Mouse (Mus musculus): ENCODE results near the gene Zfp865.
"Not testable (repeated sequence)": the region's sequence is repeated elsewhere in the genome, so short reads cannot be mapped to it uniquely, and the experiment has no call there.

Gene Zfp865

GRCm38 (mm10) chr7:5020000-5020681 is at the start of gene Zfp865, which contains the start of gene Ccdc106:
Zfp865 (plus strand) TSS chr7:5020376.
Ccdc106 (plus strand) TSS chr7:5020553.
- DNase-seq (ENCODE audit: low spot score in 2 of 2), result peak; percentile 96 to 97

GRCm38 (mm10) chr7:4971068-4971467 is 49.1 kb upstream of the Zfp865 start, which contains the start of gene Sbk3:
Sbk3 (minus strand) TSS chr7:4971168.
- no peak for DNase-seq (ENCODE audit: low spot score in 2 of 2)

DNA sequence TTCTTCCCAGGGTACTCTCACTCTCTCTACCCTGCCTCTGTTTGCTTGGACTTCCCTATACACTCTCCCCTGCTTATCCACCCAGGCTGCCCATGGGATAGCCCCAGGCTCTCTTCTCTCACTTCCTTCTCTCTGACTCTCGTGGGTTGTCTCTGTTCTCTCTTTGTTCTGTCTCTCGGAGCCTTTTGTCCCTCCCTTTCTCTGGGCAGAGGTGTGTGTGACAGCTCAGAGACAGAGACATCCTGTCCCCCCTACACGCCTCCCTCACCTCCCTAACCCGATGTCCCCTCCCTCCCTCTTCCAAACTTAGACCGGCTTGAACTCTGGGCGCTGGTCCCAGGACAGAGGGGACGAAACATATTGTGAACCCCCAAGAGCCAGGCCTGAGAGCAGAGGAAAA is 48.5 kb upstream of the Zfp865 start:
- no peak for DNase-seq (ENCODE audit: low spot score in 2 of 2)

DNA sequence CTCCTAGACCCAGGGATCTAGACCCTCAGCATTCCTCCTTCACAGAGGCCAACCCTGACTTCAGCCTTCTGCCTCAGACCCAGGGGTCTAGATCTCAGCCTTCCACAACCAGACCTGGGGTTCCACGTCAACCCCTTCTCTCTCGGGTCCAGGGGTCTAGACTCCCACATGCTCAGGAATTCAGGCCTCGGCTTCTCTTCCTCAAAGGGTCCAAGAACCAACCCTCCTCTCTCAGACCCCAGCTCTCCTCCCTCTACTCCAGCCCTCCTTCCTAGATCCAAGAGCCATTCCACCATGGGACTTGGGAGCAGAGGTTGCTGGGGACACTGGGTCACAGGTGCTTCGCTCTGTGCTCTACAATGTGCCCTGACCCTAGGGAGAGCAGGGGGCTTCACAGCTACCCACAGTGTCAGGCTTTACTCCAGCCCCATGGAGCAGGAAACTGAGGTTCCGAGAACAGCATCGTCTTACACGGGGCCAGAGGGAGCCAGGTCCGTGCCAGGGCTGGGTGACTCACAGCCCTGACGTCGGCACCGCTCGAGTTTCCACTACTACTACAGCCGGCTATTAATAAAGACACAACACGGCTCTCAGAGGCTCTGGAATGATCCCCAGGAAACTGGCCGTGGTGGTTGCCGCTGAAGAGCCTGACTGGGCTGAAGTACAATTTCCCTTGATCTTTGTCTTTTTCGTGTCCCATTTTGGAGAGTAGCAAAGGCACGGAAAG is 47.7 kb upstream of the Zfp865 start:
- DNase-seq (ENCODE audit: low spot score in 2 of 2), result no peak

DNA sequence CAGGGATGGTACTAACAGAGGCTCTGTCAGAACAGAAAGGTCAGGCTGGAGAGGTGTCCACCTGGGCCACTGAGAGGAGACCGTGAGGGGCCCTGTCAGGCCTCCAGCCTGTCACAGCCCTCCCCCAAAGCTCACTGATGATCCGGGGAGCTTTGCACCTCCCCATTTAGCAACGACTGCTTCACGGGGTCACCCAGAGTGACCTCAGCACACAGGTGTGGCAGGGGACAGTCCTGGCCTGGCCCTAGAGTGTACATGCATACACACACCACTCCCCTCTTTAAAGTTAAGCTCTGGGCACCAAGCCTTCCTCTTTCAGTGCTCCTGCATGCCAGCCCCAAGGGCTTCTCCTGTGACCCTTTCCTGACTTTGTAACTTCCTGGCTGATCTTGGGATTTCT is 44.7 kb upstream of the Zfp865 start:
- no peak for DNase-seq (ENCODE audit: low spot score in 2 of 2)

DNA sequence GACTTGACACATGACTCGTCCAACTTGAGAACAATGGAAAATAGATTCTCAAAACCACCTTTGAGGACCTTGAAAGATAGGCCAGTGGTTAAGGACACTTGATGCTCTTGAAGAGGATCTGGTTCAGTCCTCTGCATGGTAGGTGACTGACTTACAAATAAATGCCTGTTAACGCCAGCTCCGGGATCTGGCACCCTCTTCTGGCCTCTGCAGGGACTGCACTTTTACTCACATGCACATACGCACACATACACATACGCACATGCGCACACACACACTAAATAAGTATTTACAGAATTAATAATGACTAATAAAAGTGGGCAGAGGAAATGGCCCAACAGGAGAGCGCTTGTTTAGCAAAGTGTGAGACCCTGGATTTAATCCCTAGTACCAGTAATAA is 43.3 kb upstream of the Zfp865 start:
- no peak for DNase-seq (ENCODE audit: low spot score in 2 of 2)

DNA sequence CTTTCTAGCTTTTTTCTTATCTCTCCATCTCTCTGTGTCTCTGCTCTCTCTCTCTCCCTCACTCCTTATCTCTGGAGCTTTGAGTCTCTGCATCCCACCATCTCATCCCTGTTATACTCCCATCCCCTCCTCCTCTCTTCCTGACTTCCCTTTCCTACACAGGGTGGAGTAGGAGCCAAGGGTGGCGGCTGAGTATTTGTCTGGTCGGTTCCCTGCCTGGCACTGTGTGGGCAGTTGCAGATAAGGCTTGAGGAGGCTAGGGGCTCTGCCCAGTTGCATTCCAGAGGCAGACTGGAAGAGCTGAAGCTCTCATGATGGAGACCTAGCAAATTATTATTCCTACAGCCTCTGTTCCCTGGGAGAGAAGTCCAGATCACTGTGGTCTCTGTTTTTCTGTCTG is 31.9 kb upstream of the Zfp865 start:
- DNase-seq (ENCODE audit: low spot score in 2 of 2), result no peak

DNA sequence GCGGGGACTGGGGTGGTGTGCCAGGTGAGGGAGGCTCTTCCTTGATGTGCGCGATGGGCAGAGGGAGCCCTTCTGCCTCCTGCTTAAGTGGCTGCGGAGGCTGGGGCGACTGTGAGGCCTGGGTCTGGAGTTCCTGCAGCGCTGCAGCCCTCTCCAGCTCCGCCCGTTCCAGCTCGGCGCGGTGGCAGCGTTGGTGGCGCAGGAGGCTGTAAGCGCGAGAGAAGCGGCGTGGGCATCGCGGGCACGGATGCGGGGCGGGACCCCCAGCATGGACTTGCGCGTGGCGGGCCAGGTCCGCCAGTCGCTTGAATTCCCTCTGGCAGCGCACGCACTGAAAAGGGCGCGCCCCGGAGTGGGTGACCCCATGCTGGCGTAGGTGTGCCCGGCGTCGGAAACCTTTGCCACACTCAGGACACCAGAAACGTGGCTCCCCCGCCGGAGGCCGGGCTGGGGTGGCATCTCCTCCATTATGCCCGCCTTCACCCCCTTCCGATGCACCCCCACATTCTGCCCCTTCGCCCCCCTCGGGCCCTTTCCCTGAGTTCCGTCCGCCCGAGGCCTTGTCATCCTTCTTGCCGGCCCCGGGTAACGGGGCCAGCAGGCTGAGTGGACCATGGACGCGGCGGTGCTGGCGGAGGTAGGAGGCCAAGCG is 26.7 kb upstream of the Zfp865 start:
- no peak for DNase-seq (ENCODE audit: low spot score in 2 of 2)

DNA sequence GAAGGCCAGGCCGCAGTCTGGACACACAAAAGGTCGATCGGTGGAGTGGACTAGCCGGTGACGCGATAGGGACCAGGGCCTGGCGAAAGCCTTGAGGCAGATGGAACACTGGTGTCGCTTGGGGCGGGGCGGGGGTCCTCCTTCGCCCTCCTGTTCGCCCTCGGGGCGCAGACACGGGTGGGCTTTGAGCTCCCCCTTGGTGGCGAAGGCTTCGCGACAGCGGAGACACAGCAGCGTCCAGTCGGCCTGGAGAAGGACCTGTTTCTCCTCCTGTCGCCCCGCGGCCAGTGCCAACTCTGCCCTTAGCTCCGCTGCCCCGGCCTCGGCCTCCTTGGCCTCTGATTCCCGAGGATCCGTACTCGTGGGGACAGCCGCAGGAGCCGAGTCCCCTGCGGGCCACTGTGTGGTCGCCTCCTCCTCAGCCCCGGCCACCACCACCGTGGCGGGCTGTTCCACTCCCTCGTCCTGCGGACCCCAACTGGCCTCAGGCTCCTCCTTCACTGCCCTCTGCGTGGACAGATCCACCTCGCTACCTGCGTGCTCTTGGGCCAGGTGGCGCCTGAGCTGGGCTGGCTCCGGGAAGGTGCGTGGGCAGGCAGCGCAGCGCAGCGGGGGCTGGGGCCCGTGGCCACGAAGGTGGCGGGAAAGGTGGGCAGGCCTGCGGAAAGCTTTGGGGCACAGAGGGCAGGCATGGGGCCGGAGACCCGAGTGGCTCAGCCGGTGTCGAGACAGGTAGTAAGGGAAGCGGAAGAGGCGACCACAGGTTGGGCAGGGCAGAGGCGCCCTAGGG is 26.0 kb upstream of the Zfp865 start:
- no peak for DNase-seq (ENCODE audit: low spot score in 2 of 2)

DNA sequence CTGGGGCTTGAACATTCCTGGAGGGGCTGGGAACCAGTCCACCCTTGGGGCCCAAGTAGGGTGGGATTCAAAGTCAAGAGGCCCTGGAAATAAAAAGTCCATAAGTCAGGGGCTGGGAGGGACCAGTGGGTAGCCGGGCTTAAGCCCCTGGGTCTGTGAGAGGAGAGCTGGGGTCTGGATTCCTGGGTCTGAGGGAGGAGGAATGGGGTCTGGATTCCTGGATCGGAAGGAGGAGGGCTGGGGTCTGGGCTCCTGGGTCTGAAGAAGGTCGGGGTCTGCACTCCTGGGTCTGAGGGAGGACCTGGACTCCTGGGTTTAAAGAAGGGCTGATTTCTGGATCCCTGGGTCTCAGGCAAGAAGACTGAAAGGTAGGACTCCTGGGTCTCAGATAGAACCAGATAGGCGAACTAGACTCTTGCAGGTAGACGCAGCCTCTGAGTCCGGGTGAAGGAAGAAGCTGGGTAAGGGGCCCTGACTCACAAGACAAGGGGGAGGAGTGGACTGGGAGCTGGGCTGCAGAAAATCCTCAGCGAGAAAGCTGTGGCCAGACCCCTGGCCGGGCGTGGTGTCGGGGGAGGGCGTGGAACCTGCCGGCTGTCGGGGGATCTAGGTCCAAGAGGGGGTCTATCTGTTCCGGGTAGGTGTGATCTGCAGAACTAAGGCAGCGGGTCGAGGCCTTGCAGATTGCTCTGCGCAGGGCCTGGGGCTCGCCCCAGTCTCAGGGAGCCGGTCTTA is 24.7 kb upstream of the Zfp865 start:
- DNase-seq (ENCODE audit: low spot score in 2 of 2), result no peak

DNA sequence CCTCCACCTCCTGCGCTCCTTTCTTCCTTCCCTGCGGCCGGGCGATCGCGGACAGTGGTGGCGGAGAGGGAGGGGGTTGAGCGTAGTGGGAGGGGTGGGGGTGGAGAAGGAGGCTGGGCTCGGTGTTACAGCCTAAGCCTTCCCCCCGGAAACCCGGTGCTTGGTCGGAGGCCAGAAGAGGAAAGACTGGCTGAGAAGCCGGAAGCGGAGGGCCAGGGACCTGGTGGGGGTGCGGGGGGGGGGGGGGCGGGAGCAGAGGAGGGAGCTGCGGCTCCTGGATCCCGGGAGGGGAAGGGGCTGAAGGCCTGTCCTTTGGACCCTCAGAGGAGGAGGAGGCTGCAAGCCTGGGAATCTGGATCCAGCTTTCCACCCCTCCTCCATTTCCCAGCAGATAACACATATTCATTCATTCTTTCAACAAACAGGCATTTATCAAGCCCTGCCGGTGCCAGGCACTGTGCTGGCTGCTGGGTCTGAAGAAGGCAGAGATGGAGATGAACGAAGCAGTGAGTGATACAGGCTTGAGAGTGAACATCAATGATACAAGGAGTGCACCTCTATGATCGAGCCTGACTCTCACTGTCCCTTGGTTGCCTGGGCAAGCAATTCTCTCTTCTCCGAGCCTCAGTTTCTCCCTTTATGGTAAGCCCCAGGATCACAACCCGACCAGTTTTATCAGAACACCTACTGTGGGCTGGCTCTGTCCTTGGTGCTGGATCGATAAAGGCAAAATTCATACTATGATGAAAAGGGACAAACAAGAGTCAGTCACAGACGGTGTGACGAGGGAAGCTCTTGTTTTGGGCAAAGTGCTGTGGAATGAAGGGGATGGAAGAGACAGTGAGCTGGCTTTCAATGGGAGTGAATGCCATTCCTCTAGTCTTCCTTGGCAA is 23.9 kb upstream of the Zfp865 start, which contains the start of gene Zfp579:
Zfp579 (minus strand) TSS at position 156 of the 893 bp plus-strand sequence.
- DNase-seq (ENCODE audit: low spot score in 2 of 2), result peak; percentile 39 to 82

GRCm38 (mm10) chr7:4996934-4997333 is 23.2 kb upstream of the Zfp865 start:
- DNase-seq (ENCODE audit: low spot score in 2 of 2), result no peak

DNA sequence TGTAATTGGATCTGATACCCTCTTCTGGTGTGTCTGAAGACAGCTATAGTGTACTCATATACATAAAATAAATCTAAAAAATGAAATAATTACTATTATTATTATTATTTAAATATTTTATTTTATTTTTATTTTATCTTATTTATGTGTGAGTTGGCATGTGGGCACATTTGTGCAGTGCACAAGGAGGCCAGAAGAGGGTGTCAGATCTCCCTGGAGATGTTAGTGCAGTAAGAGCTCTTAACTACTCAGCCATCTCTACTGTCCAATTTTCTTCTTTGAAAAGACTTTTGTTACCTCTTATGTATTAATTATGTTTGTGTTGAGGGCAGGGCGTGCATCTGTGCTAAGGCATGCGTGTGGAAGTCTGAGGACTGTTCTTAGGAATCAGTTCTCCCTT is 20.3 kb upstream of the Zfp865 start:
- DNase-seq (ENCODE audit: low spot score in 2 of 2), result peak in 1 of 2 experiments; percentile 53

- not testable (repeated sequence) for DNase-seq (ENCODE audit: low spot score in 2 of 2)
Observed at GRCm38 (mm10) chr7:5002876-5003275, 17.3 kb upstream of the Zfp865 start.

DNA sequence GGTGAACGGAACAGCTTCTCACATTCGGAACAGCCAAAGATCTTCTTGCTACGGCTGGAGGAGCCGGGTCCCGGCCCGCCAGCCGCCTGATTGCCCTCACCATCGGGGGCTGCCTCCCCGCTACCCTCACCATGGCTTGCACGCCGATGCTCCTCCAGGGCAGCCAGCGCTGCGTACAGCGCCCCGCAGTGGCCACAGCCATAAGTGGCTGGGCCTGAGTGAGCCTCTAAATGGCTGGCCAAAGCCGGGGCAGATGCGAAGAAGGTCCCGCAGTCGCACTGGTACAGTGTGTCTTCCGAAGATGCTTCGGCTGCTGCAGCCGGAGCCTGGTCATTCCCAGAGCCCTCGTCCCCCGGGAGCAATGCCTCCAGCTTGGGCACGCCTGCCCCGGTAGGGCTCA is 11.9 kb upstream of the Zfp865 start:
- DNase-seq (ENCODE audit: low spot score in 2 of 2), result no peak

DNA sequence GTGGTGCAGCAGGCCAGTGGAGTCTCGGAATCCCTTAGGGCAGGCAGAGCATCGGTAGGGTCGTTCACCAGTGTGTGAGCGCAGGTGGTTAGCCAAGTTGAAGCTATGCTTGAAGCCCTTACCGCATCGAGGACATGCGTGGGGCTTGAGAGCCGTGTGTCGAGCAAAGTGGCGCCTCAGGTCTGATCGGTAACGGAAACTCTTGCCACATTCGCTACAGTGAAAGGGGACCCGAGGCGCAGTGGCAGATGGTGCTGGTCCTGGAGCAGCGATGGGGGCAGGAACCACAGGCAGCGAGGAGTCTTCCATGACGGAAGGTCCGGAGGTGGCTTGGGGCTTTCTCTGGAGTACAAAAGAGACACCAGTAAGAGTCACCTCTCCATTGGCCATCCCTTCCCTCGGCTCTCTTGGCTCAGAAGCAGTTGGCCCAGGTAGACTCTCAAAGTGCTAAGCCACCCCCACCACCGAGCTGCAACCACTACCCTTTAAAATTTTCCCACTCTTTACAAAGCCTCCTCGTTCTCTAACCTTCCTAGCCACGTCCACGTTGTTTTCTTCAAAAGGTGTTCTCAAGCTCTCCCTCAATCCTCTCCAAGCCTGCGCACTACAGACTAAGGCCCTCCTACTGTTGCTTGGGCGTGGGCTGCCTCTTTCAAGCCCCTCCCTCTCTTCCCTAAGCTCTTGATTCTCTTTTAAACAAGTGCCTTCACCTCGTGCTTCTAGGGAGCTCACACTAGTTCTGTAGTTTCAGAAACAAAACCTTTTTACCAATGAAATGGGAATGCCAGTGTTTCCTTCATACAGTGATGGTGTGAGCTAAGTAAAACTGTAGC is 7.3 kb upstream of the Zfp865 start:
- no peak for DNase-seq (ENCODE audit: low spot score in 2 of 2)

DNA sequence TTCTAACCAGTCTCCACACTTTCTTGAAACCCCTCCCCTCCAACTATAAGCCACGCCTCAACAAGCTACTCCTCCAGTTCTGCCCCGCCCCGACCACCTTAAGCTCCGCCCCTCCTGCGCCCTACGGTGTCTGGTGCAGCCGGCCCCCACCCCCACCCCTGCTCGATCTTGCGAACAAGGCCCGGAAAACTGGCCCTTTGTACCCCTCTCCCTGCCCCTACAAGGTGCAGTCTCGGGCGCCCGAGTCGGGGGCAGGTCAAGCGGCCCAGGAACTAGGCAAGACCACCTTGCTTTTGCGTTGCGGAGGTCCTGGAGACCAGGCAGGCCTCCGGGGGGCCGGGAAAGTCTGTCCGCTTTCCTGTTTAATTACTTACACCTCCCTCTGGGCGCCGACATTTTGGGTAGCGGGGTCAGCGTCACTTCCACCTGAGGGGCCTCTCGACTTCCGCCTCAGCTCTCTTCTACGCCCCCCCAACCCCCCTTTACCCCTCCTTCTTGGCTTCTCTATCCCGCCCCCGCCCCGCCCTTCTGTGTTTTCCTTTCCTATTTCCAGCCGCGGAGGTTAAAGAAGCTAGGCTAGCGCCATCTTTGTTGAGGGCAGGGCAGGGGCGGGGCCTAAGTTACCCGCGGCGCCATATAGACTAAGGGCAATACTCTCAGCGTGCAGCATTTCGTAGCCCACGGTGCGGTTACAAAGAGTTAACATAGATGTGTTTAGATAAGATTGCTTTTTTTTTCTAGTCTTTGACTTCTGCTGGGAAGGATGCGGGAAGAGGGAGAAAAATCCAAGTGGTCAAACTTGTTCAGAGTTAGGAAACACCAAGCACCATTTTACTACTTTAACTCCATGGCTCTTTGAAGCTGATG is 5.7 kb upstream of the Zfp865 start, which contains the start of the genes Zfp524 and Fiz1:
Zfp524 (plus strand) TSS at position 165 of the 867 bp plus-strand sequence.
Fiz1 (minus strand) TSS at position 447 of the 867 bp plus-strand sequence.
- peak; percentile 97 for DNase-seq (ENCODE audit: low spot score in 2 of 2)

All from spleen, postnatal 10 days (tissue).